Mouse (Mus musculus) T-helper 1 cell (primary cell): ENCODE data around the gene Gabrb2.

Experiments
- in situ Hi-C: fragments of 300-600 bp; cut with MboI, MseI; formaldehyde crosslinking; loops from one replicate; pipeline ENCODE4 v1.15.1; 2025; ENCODE audit warnings: high pct_unique_total_duplicates

Gabrb2 gene

GRCm38 (mm10) chr11:42532577-42532976 lies 113.0 kb downstream of the Gabrb2 start:
- in situ Hi-C loops, result no loop called here

- in situ Hi-C loops, result no loop called here
These were observed 115.7 kb downstream of the Gabrb2 start for GRCm38 (mm10) chr11:42535286-42535685.

- in situ Hi-C loops, result no loop called here
These were observed 116.3 kb downstream of the Gabrb2 start for GRCm38 (mm10) chr11:42535861-42536260.

GRCm38 (mm10) chr11:42542861-42543260 lies 123.3 kb downstream of the Gabrb2 start:
- in situ Hi-C loops, result no loop called here

- in situ Hi-C loops, result no loop called here
These were observed 146.5 kb downstream of the Gabrb2 start for GRCm38 (mm10) chr11:42566023-42566422.

GRCm38 (mm10) chr11:42571467-42571866 lies 151.9 kb downstream of the Gabrb2 start:
- in situ Hi-C loops, result no loop called here

- in situ Hi-C loops, result no loop called here
These were observed 155.8 kb downstream of the Gabrb2 start for GRCm38 (mm10) chr11:42575146-42575873.

GRCm38 (mm10) chr11:42579804-42580203 lies 160.2 kb downstream of the Gabrb2 start:
- in situ Hi-C loops, result no loop called here

GRCm38 (mm10) chr11:42581123-42581522 lies 161.6 kb downstream of the Gabrb2 start:
- in situ Hi-C loops, result no loop called here

- in situ Hi-C loops, result no loop called here
These were observed 162.2 kb downstream of the Gabrb2 start for GRCm38 (mm10) chr11:42581753-42582152.

GRCm38 (mm10) chr11:42592418-42592817 lies 172.9 kb downstream of the Gabrb2 start:
- in situ Hi-C loops, result no loop called here

- in situ Hi-C loops, result no loop called here
These were observed 186.7 kb downstream of the Gabrb2 start for GRCm38 (mm10) chr11:42606225-42606624.

- in situ Hi-C loops, result no loop called here
These were observed 189.7 kb downstream of the Gabrb2 start for GRCm38 (mm10) chr11:42609128-42609763.

GRCm38 (mm10) chr11:42618195-42618594 lies 198.6 kb downstream of the Gabrb2 start:
- in situ Hi-C loops, result no loop called here

- in situ Hi-C loops, result no loop called here
These were observed 201.6 kb downstream of the Gabrb2 start for GRCm38 (mm10) chr11:42621109-42621508.

GRCm38 (mm10) chr11:42650111-42650510 lies 230.6 kb downstream of the Gabrb2 start:
- in situ Hi-C loops, result no loop called here

GRCm38 (mm10) chr11:42651572-42651971 lies 232.0 kb downstream of the Gabrb2 start:
- in situ Hi-C loops, result no loop called here

GRCm38 (mm10) chr11:42654189-42654588 lies 234.6 kb downstream of the Gabrb2 start:
- in situ Hi-C loops, result no loop called here

- in situ Hi-C loops, result no loop called here
These were observed 249.1 kb downstream of the Gabrb2 start for GRCm38 (mm10) chr11:42668657-42669056.
